Mouse (Mus musculus): ENCODE results near the gene Prr15l. TPM values are rescaled to one million over a fixed set of nuclear protein-coding genes. Genes with fewer than 3 reads are reported as not detected.

Prr15l gene
- polyA plus RNA-seq, 1 experiment, result not detected

GRCm38 (mm10) chr11:96943746-96944304 is 15.9 kb downstream of the Prr15l start, which contains the start of gene Pnpo:
Gene Pnpo, minus strand, starts transcription at chr11:96943986.
- H3K4me1 ChIP-seq (ENCODE audit: control insufficient read depth, insufficient read depth, low read length), result peaks cover 1% of the 10 kb centered on the region; the same call in 1 of the 2 replicates
- peak within 1 kb of the TSS; percentile 54 for H3K4me3 ChIP-seq (ENCODE audit: insufficient read depth, low read length)
- TF ChIP-seq CTCF (IDR thresholded peaks at IDR 0.05; ENCODE audit: extremely low read depth, insufficient read depth, low read length), result no peak
- TF ChIP-seq POLR2A (IDR thresholded peaks at IDR 0.05; ENCODE audit: extremely low read depth, insufficient read depth, low read length), result peak; percentile 91
- H3K27ac ChIP-seq (ENCODE audit: insufficient read depth, low read length), result no peak within 1 kb of the TSS

- no peak overlapping the region; the same call in 1 of the 2 replicates for H3K4me3 ChIP-seq (ENCODE audit: insufficient read depth, low read length)
- H3K27ac ChIP-seq (ENCODE audit: insufficient read depth, low read length), result no peak overlapping the region
- TF ChIP-seq POLR2A (IDR thresholded peaks at IDR 0.05; ENCODE audit: extremely low read depth, insufficient read depth, low read length), result no peak
- no peak for TF ChIP-seq CTCF (IDR thresholded peaks at IDR 0.05; ENCODE audit: extremely low read depth, insufficient read depth, low read length)
These were observed 17.1 kb downstream of the Prr15l start for GRCm38 (mm10) chr11:96944844-96945580.

GRCm38 (mm10) chr11:96946498-96946897 is 18.6 kb downstream of the Prr15l start:
- TF ChIP-seq CTCF (IDR thresholded peaks at IDR 0.05; ENCODE audit: extremely low read depth, insufficient read depth, low read length), result no peak
- TF ChIP-seq POLR2A (IDR thresholded peaks at IDR 0.05; ENCODE audit: extremely low read depth, insufficient read depth, low read length), result no peak
- no peak overlapping the region for H3K4me3 ChIP-seq (ENCODE audit: insufficient read depth, low read length)
- H3K27ac ChIP-seq (ENCODE audit: insufficient read depth, low read length), result no peak overlapping the region
- peaks cover 1% of the 10 kb centered on the region; the same call in 1 of the 2 replicates for H3K4me1 ChIP-seq (ENCODE audit: control insufficient read depth, insufficient read depth, low read length)

More at GRCm38 (mm10) chr11:96944844-96945580, 17.1 kb downstream of the Prr15l start:
- peaks cover 1% of the 10 kb centered on the region; the same call in 1 of the 2 replicates for H3K4me1 ChIP-seq (ENCODE audit: control insufficient read depth, insufficient read depth, low read length)

GRCm38 (mm10) chr11:96947849-96948248 is 19.9 kb downstream of the Prr15l start:
- Histone ChIP-seq H3K27ac (ENCODE audit: insufficient read depth, low read length) (no peak overlapping the region), H3K4me3 (ENCODE audit: insufficient read depth, low read length) (no peak overlapping the region), H3K4me1 (ENCODE audit: control insufficient read depth, insufficient read depth, low read length) (peaks cover 3% of the 10 kb centered on the region; the same call in 1 of the 2 replicates)
- no peak for TF ChIP-seq POLR2A (IDR thresholded peaks at IDR 0.05; ENCODE audit: extremely low read depth, insufficient read depth, low read length)
- no peak for TF ChIP-seq CTCF (IDR thresholded peaks at IDR 0.05; ENCODE audit: extremely low read depth, insufficient read depth, low read length)

GRCm38 (mm10) chr11:96950767-96951166 is 22.9 kb downstream of the Prr15l start:
- H3K4me1 ChIP-seq (ENCODE audit: control insufficient read depth, insufficient read depth, low read length), result peaks cover 3% of the 10 kb centered on the region; the same call in 1 of the 2 replicates

GRCm38 (mm10) chr11:96952426-96952825 is 24.5 kb downstream of the Prr15l start:
- H3K4me3 ChIP-seq (ENCODE audit: insufficient read depth, low read length), result no peak overlapping the region
- 0 out of 2 replicates have a peak, but pooled peaks cover 2% of the 10 kb centered on the region for H3K4me1 ChIP-seq (ENCODE audit: control insufficient read depth, insufficient read depth, low read length)
- TF ChIP-seq CTCF (IDR thresholded peaks at IDR 0.05; ENCODE audit: extremely low read depth, insufficient read depth, low read length), result no peak
- TF ChIP-seq POLR2A (IDR thresholded peaks at IDR 0.05; ENCODE audit: extremely low read depth, insufficient read depth, low read length), result no peak
- H3K27ac ChIP-seq (ENCODE audit: insufficient read depth, low read length), result no peak overlapping the region

More at GRCm38 (mm10) chr11:96950767-96951166, 22.9 kb downstream of the Prr15l start:
- TF ChIP-seq POLR2A (IDR thresholded peaks at IDR 0.05; ENCODE audit: extremely low read depth, insufficient read depth, low read length) (no peak), CTCF (IDR thresholded peaks at IDR 0.05; ENCODE audit: extremely low read depth, insufficient read depth, low read length) (0 out of 2 replicates have a peak, but pooled peaks have one; percentile 7)
- Histone ChIP-seq H3K4me3 (ENCODE audit: insufficient read depth, low read length) (no peak overlapping the region), H3K27ac (ENCODE audit: insufficient read depth, low read length) (no peak overlapping the region)

- Histone ChIP-seq H3K4me3 (ENCODE audit: insufficient read depth, low read length) (no peak overlapping the region), H3K27ac (ENCODE audit: insufficient read depth, low read length) (no peak overlapping the region), H3K4me1 (ENCODE audit: control insufficient read depth, insufficient read depth, low read length) (0 out of 2 replicates have a peak, but pooled peaks cover 2% of the 10 kb centered on the region)
- TF ChIP-seq CTCF (IDR thresholded peaks at IDR 0.05; ENCODE audit: extremely low read depth, insufficient read depth, low read length), result no peak
- no peak for TF ChIP-seq POLR2A (IDR thresholded peaks at IDR 0.05; ENCODE audit: extremely low read depth, insufficient read depth, low read length)
These were observed 25.0 kb downstream of the Prr15l start for GRCm38 (mm10) chr11:96952896-96953295.

- H3K4me1 ChIP-seq (ENCODE audit: control insufficient read depth, insufficient read depth, low read length), result 0 out of 2 replicates have a peak, but pooled peaks cover 2% of the 10 kb centered on the region
- no peak overlapping the region for H3K4me3 ChIP-seq (ENCODE audit: insufficient read depth, low read length)
- TF ChIP-seq CTCF (IDR thresholded peaks at IDR 0.05; ENCODE audit: extremely low read depth, insufficient read depth, low read length) (no peak), POLR2A (IDR thresholded peaks at IDR 0.05; ENCODE audit: extremely low read depth, insufficient read depth, low read length) (no peak)
- no peak overlapping the region for H3K27ac ChIP-seq (ENCODE audit: insufficient read depth, low read length)
These were observed 27.2 kb downstream of the Prr15l start for GRCm38 (mm10) chr11:96955094-96955493.

- Histone ChIP-seq H3K27ac (ENCODE audit: insufficient read depth, low read length) (no peak overlapping the region), H3K4me1 (ENCODE audit: control insufficient read depth, insufficient read depth, low read length) (0 out of 2 replicates have a peak, but pooled peaks cover 2% of the 10 kb centered on the region), H3K4me3 (ENCODE audit: insufficient read depth, low read length) (no peak overlapping the region)
- 0 out of 2 replicates have a peak, but pooled peaks have one; percentile 29 for TF ChIP-seq CTCF (IDR thresholded peaks at IDR 0.05; ENCODE audit: extremely low read depth, insufficient read depth, low read length)
- no peak for TF ChIP-seq POLR2A (IDR thresholded peaks at IDR 0.05; ENCODE audit: extremely low read depth, insufficient read depth, low read length)
These were observed 28.3 kb downstream of the Prr15l start for GRCm38 (mm10) chr11:96956009-96956724.

All from cortical plate, adult 2 months (tissue).